Mouse (Mus musculus) kidney, postnatal 14 days (tissue): ENCODE results near the gene Gpr3.

Experiments
- DNase-seq: peaks from one replicate; pipeline ENCODE4 v3.0.0; 2022; ENCODE audit warnings: mixed read lengths

The Gpr3 gene

GRCm38 (mm10) chr4:133169237-133170055, 42.9 kb downstream of the Gpr3 start:
- DNase-seq = peak; percentile 43

DNA sequence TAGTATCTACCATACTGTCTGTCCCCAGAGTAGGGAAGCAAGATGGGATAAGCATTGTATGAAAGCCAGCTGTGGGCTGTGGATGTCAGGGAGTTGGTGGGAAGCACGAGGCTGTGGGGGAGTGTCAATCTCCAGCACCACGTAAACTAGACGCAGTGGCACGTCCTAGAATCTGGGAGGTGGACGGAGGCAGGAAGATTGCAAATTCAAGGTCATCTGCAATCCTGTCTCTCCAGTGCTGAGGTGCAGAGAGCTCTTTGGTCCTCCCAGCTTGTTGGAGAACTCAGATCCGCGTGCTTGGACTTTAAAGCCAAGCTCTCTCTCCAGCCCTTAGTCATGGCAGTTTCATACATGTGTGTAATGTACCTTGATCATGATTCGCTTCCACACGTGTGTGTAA, 45.6 kb downstream of the Gpr3 start:
- no peak for DNase-seq

DNA sequence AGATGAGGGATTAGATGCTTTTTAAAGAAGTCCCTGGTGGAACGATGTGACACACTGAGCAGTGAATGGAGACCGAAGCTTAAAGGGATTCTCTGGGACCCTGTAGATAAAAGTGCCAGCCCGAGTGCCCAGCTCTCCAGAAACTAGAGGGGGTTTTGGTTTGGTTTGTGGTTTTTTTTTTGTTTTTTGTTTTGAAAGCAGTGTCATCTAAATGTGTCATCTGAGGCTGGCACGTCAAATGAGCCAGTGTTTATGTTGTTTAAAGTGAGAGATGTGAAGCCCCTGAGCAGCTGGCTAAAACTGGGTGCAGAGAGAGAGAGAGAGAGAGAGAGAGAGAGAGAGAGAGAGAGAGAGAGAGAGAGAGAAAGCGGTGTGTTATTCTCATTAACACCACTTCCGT, 50.1 kb downstream of the Gpr3 start:
- no peak for DNase-seq

DNA sequence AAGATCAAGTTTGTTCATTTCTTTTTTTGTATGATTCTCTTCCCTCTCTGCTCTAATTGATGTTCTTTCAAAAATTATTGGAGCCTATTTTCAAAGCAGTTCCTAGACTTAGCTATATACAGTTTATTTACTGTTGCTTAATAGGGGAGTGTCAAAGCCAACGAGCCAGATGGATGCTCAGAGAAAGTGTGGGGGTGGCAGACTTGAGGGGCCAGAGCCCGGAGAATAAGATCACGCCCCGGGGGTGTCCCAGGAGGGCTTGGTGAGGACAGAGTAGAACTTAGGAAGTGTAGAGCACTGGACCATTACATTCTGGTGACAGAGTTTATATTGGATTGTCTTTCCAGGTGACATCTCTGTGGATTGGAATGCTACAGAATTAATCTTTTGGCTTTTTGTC, 51.5 kb downstream of the Gpr3 start:
- DNase-seq = no peak

DNA sequence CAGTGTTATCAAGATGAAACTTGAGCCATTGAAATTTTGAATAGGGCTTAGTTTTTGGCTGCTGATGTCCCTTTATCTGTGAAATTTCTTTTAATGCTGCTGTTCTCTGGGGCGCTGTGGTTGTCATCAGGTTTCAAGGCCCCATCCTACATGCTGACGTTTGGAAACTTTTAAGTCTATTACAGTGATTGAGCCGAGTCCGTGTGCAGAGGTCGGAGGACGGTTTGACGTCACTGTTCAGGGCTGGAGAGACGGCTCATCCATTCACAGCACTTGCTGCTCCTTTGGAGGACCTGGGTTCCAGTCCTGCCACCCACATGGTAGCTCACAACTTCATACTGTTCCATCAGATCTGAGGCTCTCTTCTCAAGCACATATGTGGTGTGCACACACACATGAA, 52.1 kb downstream of the Gpr3 start:
- DNase-seq = no peak

- DNase-seq = no peak
These were observed 52.7 kb downstream of the Gpr3 start for GRCm38 (mm10) chr4:133159646-133160045.
